Mouse (Mus musculus) testis, adult 2 months (tissue): ENCODE measurements at regions not wholly inside any gene's neighbourhood (a gene's known extent, or its start where the extent isn't known, plus 50 kb on each side); places are given as distances from the start of the nearest gene placed in this dataset.

Experiments
- CTCF ChIP-seq: fragments of 200-500 bp; IDR thresholded peaks from 2 replicates; pipeline ENCODE4 v1.5.1; 2012; ENCODE audit warnings: low read depth, mild to moderate bottlenecking, inconsistent platforms, low read length, moderate library complexity; ENCODE audit not compliant: control insufficient read depth, insufficient read depth, insufficient replicate concordance
- POLR2A ChIP-seq: fragments of 200-500 bp; IDR thresholded peaks from 2 replicates; pipeline ENCODE4 v1.6.1; 2012; ENCODE audit warnings: low read depth, mild to moderate bottlenecking, inconsistent platforms, low read length, moderate library complexity; ENCODE audit not compliant: control insufficient read depth

DNA sequence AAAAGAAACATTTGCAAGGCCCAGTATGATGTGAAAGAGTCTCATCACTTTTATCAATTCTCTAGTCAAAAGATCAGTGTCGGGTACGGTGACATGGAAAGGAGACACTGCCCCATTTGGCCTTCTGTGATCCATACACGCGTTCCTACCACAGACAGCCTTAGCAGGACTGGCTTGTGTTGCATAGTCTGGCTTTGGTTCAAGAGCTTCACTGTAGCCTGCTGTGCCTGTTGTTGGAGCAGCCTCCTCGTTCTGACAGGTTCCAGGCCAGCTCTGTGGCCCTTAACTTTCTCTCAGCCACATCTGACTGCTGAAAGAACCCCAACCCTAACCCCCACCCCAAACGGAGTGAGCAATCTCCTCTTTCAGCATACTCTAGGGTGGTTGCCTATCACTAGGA lies 99.9 kb downstream of the Chst1 start:
- TF ChIP-seq CTCF (no peak), POLR2A (no peak)
